10 mouse cellular contexts compared by ENCODE assay signal in the genomic region with DNA sequence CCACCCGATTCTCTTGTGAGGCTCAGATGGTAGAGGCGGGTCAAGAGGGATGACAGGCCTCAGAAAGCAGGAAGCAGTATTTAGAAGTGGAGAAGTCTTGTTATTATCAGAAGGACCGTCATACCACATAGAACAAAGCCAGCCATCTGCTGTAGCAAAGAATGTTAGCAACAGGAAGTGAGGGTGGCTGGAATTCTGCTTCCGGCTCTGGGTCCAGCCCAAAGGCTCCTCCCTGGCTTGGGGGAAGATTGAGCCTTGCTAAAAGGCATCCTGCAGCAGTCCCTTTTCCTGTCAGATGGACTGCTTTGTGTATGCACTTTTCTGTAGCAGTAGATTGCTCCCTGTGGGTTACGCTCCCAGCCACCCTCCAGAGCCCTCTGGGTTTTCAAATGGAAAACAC.
DNase-seq lines count a peak whose midpoint lies in the region; ATAC-seq lines count a peak whose summit lies in the region.
"Had no signal": no experiment of that assay in that cellular context is flagged by ENCODE, and none has a peak within 500 bp of the region (broad histone marks: within the 10 kb centered on the region; RNA-seq: fewer than 3 reads in every experiment).

No protein-coding gene starts in this region.

- H3K4me2 ChIP-seq in heart, embryonic 13.5 days, result no peak overlapping the region
- no peak overlapping the region for H3K4me2 ChIP-seq in forebrain, embryonic 12.5 days
- H3K4me2 ChIP-seq: embryonic facial prominence, embryonic 15.5 days; intestine, embryonic 15.5 days had no signal

- H3K9me3 ChIP-seq in heart, embryonic 13.5 days, result no peaks in the 10 kb centered on the region
- no peaks in the 10 kb centered on the region for H3K9me3 ChIP-seq in forebrain, embryonic 12.5 days
- H3K9me3 ChIP-seq: embryonic facial prominence, embryonic 15.5 days; intestine, embryonic 15.5 days had no signal

- H3K27me3 ChIP-seq in heart, embryonic 13.5 days (replicated peaks), result no peaks in the 10 kb centered on the region
- no peaks in the 10 kb centered on the region for H3K27me3 ChIP-seq in forebrain, embryonic 12.5 days
- H3K27me3 ChIP-seq: embryonic facial prominence, embryonic 15.5 days; intestine, embryonic 15.5 days had no signal

- no peak overlapping the region for H3K9ac ChIP-seq in heart, embryonic 13.5 days
- no peak overlapping the region for H3K9ac ChIP-seq in forebrain, embryonic 12.5 days
- H3K9ac ChIP-seq: embryonic facial prominence, embryonic 15.5 days; intestine, embryonic 15.5 days had no signal

- H3K27ac ChIP-seq in heart, embryonic 13.5 days (replicated peaks), result peak overlapping the region; percentile 68
- no peak overlapping the region for H3K27ac ChIP-seq in forebrain, embryonic 12.5 days
- H3K27ac ChIP-seq: embryonic facial prominence, embryonic 15.5 days; intestine, embryonic 15.5 days had no signal

- H3K4me1 ChIP-seq in heart, embryonic 13.5 days, result peaks cover 7% of the 10 kb centered on the region; the same call in 1 of the 2 replicates
- no peaks in the 10 kb centered on the region for H3K4me1 ChIP-seq in forebrain, embryonic 12.5 days
- H3K4me1 ChIP-seq: embryonic facial prominence, embryonic 15.5 days; intestine, embryonic 15.5 days had no signal

- DNase-seq in 3T3-L1 (ENCODE audit: low read depth, low spot score) (peak; percentile 48), liver (peak; percentile 23)
- peak; percentile 62 for DNase-seq in Muller cell, postnatal 12 days (ENCODE audit: inconsistent ontology term)
- no peak for DNase-seq in thymus, postnatal 0 days (ENCODE audit: low spot score)
- no peak for DNase-seq in cerebellum, adult 11-12 months
- no peak for DNase-seq in urinary bladder, adult 2 months (ENCODE audit: low spot score)

- no peak for ATAC-seq in heart, embryonic 13.5 days (ENCODE audit: extremely low read depth, insufficient number of reproducible peaks, low FRiP score, low TSS enrichment)
- no peak for ATAC-seq in forebrain, embryonic 12.5 days (ENCODE audit: low FRiP score)
- ATAC-seq: intestine, embryonic 15.5 days had no signal

- 48% methylated on average over 5 of the region's 5 CpGs for WGBS in heart, embryonic 13.5 days
- 69% methylated on average over 5 of the region's 5 CpGs for WGBS in forebrain, embryonic 12.5 days

- H3K4me3 ChIP-seq in heart, embryonic 13.5 days, result no peak overlapping the region
- no peak overlapping the region for H3K4me3 ChIP-seq in forebrain, embryonic 12.5 days (replicated peaks)
- H3K4me3 ChIP-seq: embryonic facial prominence, embryonic 15.5 days; intestine, embryonic 15.5 days had no signal

- no peaks in the 10 kb centered on the region for H3K36me3 ChIP-seq in heart, embryonic 13.5 days
- no peaks in the 10 kb centered on the region for H3K36me3 ChIP-seq in forebrain, embryonic 12.5 days (replicated peaks)
- H3K36me3 ChIP-seq: embryonic facial prominence, embryonic 15.5 days; intestine, embryonic 15.5 days had no signal

Comparison
In these comparisons a context has a peak if more than half of its experiments do, and no peak if none do; other contexts are left out.
1. DNase-seq: peak in 3T3-L1 (single experiment), Muller cell, postnatal 12 days (single experiment) and liver (single experiment); none in thymus, postnatal 0 days (single experiment), cerebellum, adult 11-12 months (single experiment) and urinary bladder, adult 2 months (single experiment).